ENCODE assay signal across 23 mouse cellular contexts in the genomic region with DNA sequence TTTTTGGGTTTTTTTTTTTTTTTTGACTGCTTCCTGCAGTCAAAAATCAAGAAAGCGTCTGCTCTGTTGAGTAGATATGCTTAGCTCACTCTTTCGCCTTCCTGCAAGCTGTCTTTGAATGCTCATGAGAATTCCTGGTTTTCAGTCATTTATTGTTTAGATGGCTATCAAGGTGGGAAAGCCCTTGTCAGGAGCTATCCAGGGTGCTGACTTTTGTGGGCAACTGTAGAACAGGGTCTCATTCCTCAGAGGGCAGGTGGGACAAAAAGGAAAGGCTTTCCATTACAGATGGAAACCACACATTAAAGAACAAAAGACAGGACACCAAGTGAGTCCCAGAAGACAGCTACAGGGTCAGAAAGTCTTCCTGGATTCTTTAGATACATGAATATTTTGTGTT.
A peak's percentile ranks its signal among the peaks of the same experiment; 100 is the strongest.
DNase-seq lines count a peak whose midpoint lies in the region; ATAC-seq lines count a peak whose summit lies in the region.
"Had no signal": no experiment of that assay in that cellular context is flagged by ENCODE, and none has a peak within 500 bp of the region (broad histone marks: within the 10 kb centered on the region; RNA-seq: fewer than 3 reads in every experiment).

No protein-coding gene starts in this region.

- H3K4me2 ChIP-seq in forebrain, embryonic 12.5 days, result no peak overlapping the region
- H3K4me2 ChIP-seq: embryonic facial prominence, embryonic 12.5 days; heart, embryonic 12.5 days; hindbrain, embryonic 14.5 days; neural tube, embryonic 13.5 days had no signal

- no peaks in the 10 kb centered on the region for H3K4me1 ChIP-seq in forebrain, embryonic 10.5 days
- no peaks in the 10 kb centered on the region for H3K4me1 ChIP-seq in forebrain, embryonic 12.5 days
- H3K4me1 ChIP-seq in embryonic facial prominence, embryonic 10.5 days, result no peaks in the 10 kb centered on the region
- H3K4me1 ChIP-seq: embryonic facial prominence, embryonic 12.5 days; heart, embryonic 12.5 days; neural tube, embryonic 13.5 days had no signal

- peak; percentile 15 for DNase-seq in forebrain, embryonic 10.5 days (ENCODE audit: extremely low spot score, low spot score)
- peak; percentile 24 for DNase-seq in retina, embryonic 14.5 days (ENCODE audit: low spot score)
- DNase-seq in retina, postnatal 1 day, result no peak
- DNase-seq in embryonic facial prominence, embryonic 10.5 days (ENCODE audit: low spot score), result peak; percentile 34
- DNase-seq in cerebellum, adult 8-10 months, result no peak
- DNase-seq in right cerebral cortex, postnatal 10 days (ENCODE audit: low spot score in 2 of 2), result no peak
- DNase-seq in left cerebral cortex, postnatal 4 days, result no peak
- DNase-seq: adrenal gland, adult 8-10 months; cerebellum, adult 9-11 months; heart, postnatal 14 days; liver; lung, postnatal 14 days; midbrain, embryonic 14.5 days; right cerebral cortex, postnatal 14 days; thymus, postnatal 4 days had no signal

- H3K9ac ChIP-seq in forebrain, embryonic 12.5 days, result no peak overlapping the region
- H3K9ac ChIP-seq: embryonic facial prominence, embryonic 12.5 days; heart, embryonic 12.5 days; hindbrain, embryonic 14.5 days; neural tube, embryonic 13.5 days had no signal

- H3K27me3 ChIP-seq in forebrain, embryonic 10.5 days (ENCODE audit: poor library complexity, severe bottlenecking), result no peaks in the 10 kb centered on the region
- H3K27me3 ChIP-seq in forebrain, embryonic 12.5 days, result no peaks in the 10 kb centered on the region
- no peaks in the 10 kb centered on the region for H3K27me3 ChIP-seq in embryonic facial prominence, embryonic 10.5 days (replicated peaks; ENCODE audit: low read depth, poor library complexity, severe bottlenecking)
- H3K27me3 ChIP-seq: embryonic facial prominence, embryonic 12.5 days; heart, embryonic 12.5 days; neural tube, embryonic 13.5 days had no signal

- H3K4me3 ChIP-seq in forebrain, embryonic 10.5 days, result no peak overlapping the region
- no peak overlapping the region for H3K4me3 ChIP-seq in forebrain, embryonic 12.5 days (replicated peaks)
- H3K4me3 ChIP-seq in embryonic facial prominence, embryonic 10.5 days, result no peak overlapping the region
- H3K4me3 ChIP-seq: embryonic facial prominence, embryonic 12.5 days; heart, embryonic 12.5 days; neural tube, embryonic 13.5 days had no signal

- no peak overlapping the region for H3K27ac ChIP-seq in forebrain, embryonic 10.5 days
- no peak overlapping the region for H3K27ac ChIP-seq in forebrain, embryonic 12.5 days
- H3K27ac ChIP-seq in embryonic facial prominence, embryonic 10.5 days (replicated peaks), result no peak overlapping the region
- H3K27ac ChIP-seq: embryonic facial prominence, embryonic 12.5 days; hindbrain, embryonic 14.5 days; neural tube, embryonic 13.5 days had no signal

- no peaks in the 10 kb centered on the region for H3K36me3 ChIP-seq in forebrain, embryonic 10.5 days (replicated peaks)
- no peaks in the 10 kb centered on the region for H3K36me3 ChIP-seq in forebrain, embryonic 12.5 days (replicated peaks)
- no peaks in the 10 kb centered on the region for H3K36me3 ChIP-seq in embryonic facial prominence, embryonic 10.5 days (replicated peaks)
- H3K36me3 ChIP-seq: embryonic facial prominence, embryonic 12.5 days; heart, embryonic 12.5 days; neural tube, embryonic 13.5 days had no signal

- intact Hi-C loops in left cerebral cortex, postnatal 4 days (cut with DNase I), result no loop called here

- WGBS in forebrain, embryonic 10.5 days, result 89% methylated on average over 2 of the region's 2 CpGs
- 74% methylated on average over 2 of the region's 2 CpGs for WGBS in forebrain, embryonic 12.5 days
- 83% methylated on average over 2 of the region's 2 CpGs for WGBS in embryonic facial prominence, embryonic 10.5 days

- ATAC-seq in forebrain, embryonic 12.5 days (ENCODE audit: low FRiP score), result no peak
- ATAC-seq: CD4-positive, CD25-positive, alpha-beta regulatory T cell, adult 4 months; forebrain, embryonic 16.5 days; intestine, embryonic 16.5 days had no signal

- H3K9me3 ChIP-seq in forebrain, embryonic 10.5 days, result no peaks in the 10 kb centered on the region
- H3K9me3 ChIP-seq in forebrain, embryonic 12.5 days, result no peaks in the 10 kb centered on the region
- no peaks in the 10 kb centered on the region for H3K9me3 ChIP-seq in embryonic facial prominence, embryonic 10.5 days
- H3K9me3 ChIP-seq: embryonic facial prominence, embryonic 12.5 days; neural tube, embryonic 13.5 days had no signal

Comparison
In these comparisons a context has a peak if more than half of its experiments do, and no peak if none do; other contexts are left out.
1. DNase-seq: peak in forebrain, embryonic 10.5 days (single experiment), retina, embryonic 14.5 days (single experiment) and embryonic facial prominence, embryonic 10.5 days (single experiment); none in retina, postnatal 1 day (single experiment), cerebellum, adult 8-10 months (single experiment), right cerebral cortex, postnatal 10 days (0 of 2) and left cerebral cortex, postnatal 4 days (single experiment).